Mouse (Mus musculus): ENCODE measurements at regions not wholly inside any gene's neighbourhood (a gene's known extent, or its start where the extent isn't known, plus 50 kb on each side); places are given as distances from the start of the nearest gene placed in this dataset.

- TF ChIP-seq EP300 (IDR thresholded peaks at IDR 0.05; ENCODE audit: low read depth) (no peak), CTCF (IDR thresholded peaks at IDR 0.05; ENCODE audit: low read depth) (no peak)
- Histone ChIP-seq H3K27me3 (ENCODE audit: control insufficient read depth, insufficient read depth, low read length) (no peaks in the 10 kb centered on the region), H3K4me1 (replicated peaks; ENCODE audit: control insufficient read depth in 2 of 2, insufficient read depth in 2 of 2, low read length in 1 of 2) (peaks cover 4 to 21% of the 10 kb centered on the region in 2 experiments; a peak in 3 of 4 replicates), H3K4me2 (ENCODE audit: low read depth) (no peak overlapping the region), H3K9me3 (ENCODE audit: control insufficient read depth, low read length) (no peaks in the 10 kb centered on the region), H3K36me3 (replicated peaks; ENCODE audit: control insufficient read depth, insufficient read depth, low read depth) (no peaks in the 10 kb centered on the region), H3K4me3 (ENCODE audit: insufficient read depth in 1 of 2, low read depth in 2 of 2, low read length in 2 of 2) (no peak overlapping the region), H3K9ac (replicated peaks) (no peak overlapping the region), H3K27ac (no peak overlapping the region)
- no peak for ATAC-seq (ENCODE audit: insufficient read depth)
- DNase-seq (ENCODE audit: low read depth in 3 of 3, low spot score in 3 of 3) = no peak
- 64% methylated on average over 5 of the region's 5 CpGs for WGBS (ENCODE audit: insufficient replicate concordance)
Observed at GRCm38 (mm10) chr16:29946966-29947365, 117.2 kb upstream of the Hes1 start.

DNA sequence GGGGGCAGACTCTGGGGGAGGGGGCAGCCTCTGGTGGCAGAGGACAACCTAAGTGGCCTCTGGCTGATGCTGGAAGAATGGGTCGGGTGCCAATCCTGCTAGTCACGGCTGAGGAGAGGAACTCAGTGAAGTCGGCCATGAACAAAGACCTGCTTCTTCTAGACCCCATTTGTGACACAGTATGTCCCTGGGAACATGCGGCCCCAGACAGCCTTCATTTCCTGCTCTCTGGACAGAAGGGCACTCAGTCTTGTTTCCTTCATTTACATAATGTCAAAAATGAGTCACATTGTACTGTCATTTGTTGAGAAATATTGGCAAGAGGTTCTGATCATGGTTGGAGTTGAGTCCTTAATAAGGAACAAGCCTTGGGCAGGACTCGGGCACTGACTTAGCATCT is 116.5 kb upstream of the Hes1 start:
- WGBS (ENCODE audit: insufficient replicate concordance) = 56% methylated on average over 5 of the region's 5 CpGs
- no peak for DNase-seq (ENCODE audit: low read depth in 3 of 3, low spot score in 3 of 3)
- Histone ChIP-seq H3K4me1 (replicated peaks; ENCODE audit: control insufficient read depth in 2 of 2, insufficient read depth in 2 of 2, low read length in 1 of 2) (peaks cover 4 to 21% of the 10 kb centered on the region in 2 experiments; a peak in 3 of 4 replicates), H3K4me3 (ENCODE audit: insufficient read depth in 1 of 2, low read depth in 2 of 2, low read length in 2 of 2) (no peak overlapping the region), H3K4me2 (ENCODE audit: low read depth) (no peak overlapping the region), H3K9me3 (ENCODE audit: control insufficient read depth, low read length) (no peaks in the 10 kb centered on the region), H3K9ac (replicated peaks) (no peak overlapping the region), H3K27me3 (ENCODE audit: control insufficient read depth, insufficient read depth, low read length) (no peaks in the 10 kb centered on the region), H3K27ac (no peak overlapping the region), H3K36me3 (replicated peaks; ENCODE audit: control insufficient read depth, insufficient read depth, low read depth) (no peaks in the 10 kb centered on the region)
- TF ChIP-seq CTCF (IDR thresholded peaks at IDR 0.05; ENCODE audit: low read depth) (no peak), EP300 (IDR thresholded peaks at IDR 0.05; ENCODE audit: low read depth) (no peak)
- no peak for ATAC-seq (ENCODE audit: insufficient read depth)

DNA sequence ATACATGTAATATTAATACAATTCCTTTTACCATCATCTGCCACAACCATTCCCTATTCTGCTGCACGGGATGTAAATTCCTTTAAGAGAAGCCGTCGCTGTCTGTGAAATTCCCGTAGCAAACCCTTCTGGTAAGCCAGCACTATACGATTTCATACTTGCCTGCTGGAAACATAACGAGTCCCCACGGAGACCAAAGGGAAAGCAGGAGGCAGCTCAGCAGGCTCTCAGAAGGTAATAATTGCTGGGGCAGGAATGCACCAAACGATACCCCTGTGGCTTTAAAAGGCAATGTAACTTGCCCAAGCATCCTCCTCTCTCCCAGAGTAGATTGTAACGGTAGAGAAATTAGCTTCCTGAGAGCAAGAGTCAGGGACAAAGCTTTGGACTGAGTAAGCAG is 114.0 kb upstream of the Hes1 start:
- Histone ChIP-seq H3K4me3 (ENCODE audit: insufficient read depth in 1 of 2, low read depth in 2 of 2, low read length in 2 of 2) (no peak overlapping the region), H3K9me3 (ENCODE audit: control insufficient read depth, low read length) (no peaks in the 10 kb centered on the region), H3K36me3 (replicated peaks; ENCODE audit: control insufficient read depth, insufficient read depth, low read depth) (no peaks in the 10 kb centered on the region), H3K9ac (replicated peaks) (no peak overlapping the region), H3K27me3 (ENCODE audit: control insufficient read depth, insufficient read depth, low read length) (no peaks in the 10 kb centered on the region), H3K27ac (no peak overlapping the region), H3K4me1 (replicated peaks; ENCODE audit: control insufficient read depth in 2 of 2, insufficient read depth in 2 of 2, low read length in 1 of 2) (peaks cover 4 to 8% of the 10 kb centered on the region in 2 experiments; a peak in 2 of 4 replicates), H3K4me2 (ENCODE audit: low read depth) (no peak overlapping the region)
- no peak for TF ChIP-seq CTCF (IDR thresholded peaks at IDR 0.05; ENCODE audit: low read depth)
- TF ChIP-seq EP300 (IDR thresholded peaks at IDR 0.05; ENCODE audit: low read depth) = no peak
- DNase-seq (ENCODE audit: low read depth in 3 of 3, low spot score in 3 of 3) = no peak
- WGBS (ENCODE audit: insufficient replicate concordance) = 48% methylated on average over 9 of the region's 9 CpGs
- no peak for ATAC-seq (ENCODE audit: insufficient read depth)

DNA sequence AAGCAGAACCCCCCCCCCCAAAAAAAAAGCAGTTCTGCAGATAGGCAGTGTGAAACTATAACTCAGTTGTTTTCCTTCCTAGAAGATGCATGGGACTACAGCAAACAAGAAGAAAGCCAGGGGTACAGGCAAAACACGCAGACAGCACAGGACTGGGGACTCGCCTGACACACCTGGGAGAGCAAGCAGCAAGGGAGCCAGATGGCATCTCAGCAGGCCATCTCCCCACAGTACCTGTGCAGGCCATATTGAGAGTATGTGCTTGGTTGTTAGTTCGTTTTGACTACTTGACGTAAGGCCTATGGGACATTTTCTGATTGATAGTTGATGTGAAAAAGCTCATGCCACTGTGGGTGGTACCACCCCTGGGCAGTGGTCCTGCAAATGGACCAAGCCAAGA is 113.4 kb upstream of the Hes1 start:
- ATAC-seq (ENCODE audit: insufficient read depth) = no peak
- no peak for DNase-seq (ENCODE audit: low read depth in 3 of 3, low spot score in 3 of 3)
- peaks cover 3 to 4% of the 10 kb centered on the region in 2 experiments; a peak in 2 of 4 replicates for H3K4me1 ChIP-seq (replicated peaks; ENCODE audit: control insufficient read depth in 2 of 2, insufficient read depth in 2 of 2, low read length in 1 of 2)
- H3K27ac ChIP-seq = no peak overlapping the region
- H3K9ac ChIP-seq (replicated peaks) = no peak overlapping the region
- H3K36me3 ChIP-seq (replicated peaks; ENCODE audit: control insufficient read depth, insufficient read depth, low read depth) = no peaks in the 10 kb centered on the region
- H3K9me3 ChIP-seq (ENCODE audit: control insufficient read depth, low read length) = no peaks in the 10 kb centered on the region
- TF ChIP-seq EP300 (IDR thresholded peaks at IDR 0.05; ENCODE audit: low read depth) = no peak
- no peak for TF ChIP-seq CTCF (IDR thresholded peaks at IDR 0.05; ENCODE audit: low read depth)
- H3K4me3 ChIP-seq (ENCODE audit: insufficient read depth in 1 of 2, low read depth in 2 of 2, low read length in 2 of 2) = no peak overlapping the region
- no peak overlapping the region for H3K4me2 ChIP-seq (ENCODE audit: low read depth)
- H3K27me3 ChIP-seq (ENCODE audit: control insufficient read depth, insufficient read depth, low read length) = no peaks in the 10 kb centered on the region
- WGBS (ENCODE audit: insufficient replicate concordance) = 62% methylated on average over 4 of the region's 4 CpGs

- H3K27me3 ChIP-seq (ENCODE audit: control insufficient read depth, insufficient read depth, low read length) = no peaks in the 10 kb centered on the region
- H3K4me2 ChIP-seq (ENCODE audit: low read depth) = no peak overlapping the region
- no peaks in the 10 kb centered on the region for H3K4me1 ChIP-seq (replicated peaks; ENCODE audit: control insufficient read depth in 2 of 2, insufficient read depth in 2 of 2, low read length in 1 of 2)
- TF ChIP-seq EP300 (IDR thresholded peaks at IDR 0.05; ENCODE audit: low read depth) (no peak), CTCF (IDR thresholded peaks at IDR 0.05; ENCODE audit: low read depth) (no peak)
- DNase-seq (ENCODE audit: low read depth in 3 of 3, low spot score in 3 of 3) (no peak), ATAC-seq (ENCODE audit: insufficient read depth) (no peak)
- H3K4me3 ChIP-seq (ENCODE audit: insufficient read depth in 1 of 2, low read depth in 2 of 2, low read length in 2 of 2) = no peak overlapping the region
- 62% methylated on average over 10 of the region's 10 CpGs for WGBS (ENCODE audit: insufficient replicate concordance)
- H3K27ac ChIP-seq = no peak overlapping the region
- no peaks in the 10 kb centered on the region for H3K36me3 ChIP-seq (replicated peaks; ENCODE audit: control insufficient read depth, insufficient read depth, low read depth)
- no peaks in the 10 kb centered on the region for H3K9me3 ChIP-seq (ENCODE audit: control insufficient read depth, low read length)
- H3K9ac ChIP-seq (replicated peaks) = no peak overlapping the region
Observed at GRCm38 (mm10) chr16:29954700-29955099, 109.5 kb upstream of the Hes1 start.
